Mouse (Mus musculus) left cerebral cortex, postnatal 10 days (tissue): ENCODE measurements around the gene Wap. TPM values are rescaled to one million over a fixed set of nuclear protein-coding genes. Genes with fewer than 3 reads are reported as not detected.
"Not testable (repeated sequence)": the region's sequence is repeated elsewhere in the genome, so short reads cannot be mapped to it uniquely, and the experiment has no call there.

Experiments
- DNase-seq, 2 experiments: peaks; one replicate each; pipeline ENCODE4 v3.0.0; 2021 to 2022; ENCODE audit warnings: low spot score in 2 of 2, mixed read lengths in 1 of 2; ENCODE audit errors: extremely low spot score in 1 of 2
- intact Hi-C: fragments of 180-260 bp; cut with DNase I; formaldehyde crosslinking; loops from one replicate; pipeline ENCODE4 v1.15.1; 2025
- total RNA-seq, 2 experiments: library from RNA; stranded (reverse); gene quantifications; 2 replicates each; pipeline ENCODE4 v1.2.3; 2021

Wap gene
- not detected for total RNA-seq

- DNase-seq, result no peak
- intact Hi-C loops, result no loop called here
Observed at GRCm38 (mm10) chr11:6638537-6638936, at the start of gene Wap. Gene Wap (minus strand): TSS chr11:6638637.

GRCm38 (mm10) chr11:6684741-6685140, 46.3 kb upstream of the Wap start:
- no peak for DNase-seq
- intact Hi-C loops, result no loop called here

- intact Hi-C loops, result no loop called here
- no peak for DNase-seq
Observed at GRCm38 (mm10) chr11:6680397-6680818, 42.0 kb upstream of the Wap start.

DNA sequence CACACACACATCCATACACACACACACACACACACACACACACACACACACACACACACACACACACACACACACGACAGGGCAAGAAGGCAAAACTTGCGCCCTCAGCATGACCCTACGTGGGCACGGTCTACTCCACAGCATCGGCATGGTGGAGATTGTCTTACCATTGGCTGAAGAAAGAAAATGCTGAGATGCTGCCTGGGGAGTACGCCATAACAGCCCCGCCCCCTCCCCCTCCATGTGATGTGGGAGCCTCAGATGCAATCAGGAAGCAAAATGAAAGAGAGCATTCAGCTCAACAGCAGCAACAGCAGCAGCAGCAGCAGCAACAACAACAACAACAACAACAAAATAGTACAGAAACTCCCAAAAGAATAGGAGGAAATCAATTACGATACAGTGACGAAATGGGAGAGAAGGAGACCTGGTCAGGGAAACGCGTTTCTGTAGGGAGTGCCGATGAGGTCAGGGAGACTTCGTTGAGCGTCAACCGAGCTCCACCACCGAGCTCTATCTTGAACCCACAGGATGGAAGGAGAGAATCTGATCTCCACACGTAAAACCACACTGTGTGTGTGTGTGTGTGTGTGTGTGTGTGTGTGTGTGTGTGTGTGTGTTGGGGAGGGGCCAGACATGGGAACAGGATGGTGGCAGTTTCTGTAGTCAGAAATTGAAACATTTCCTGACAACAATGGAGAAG, 41.4 kb upstream of the Wap start:
- DNase-seq, result no peak
- intact Hi-C loops, result no loop called here

- intact Hi-C loops, result no loop called here
- DNase-seq, result no peak
Observed at GRCm38 (mm10) chr11:6677530-6677929, 39.1 kb upstream of the Wap start.

DNA sequence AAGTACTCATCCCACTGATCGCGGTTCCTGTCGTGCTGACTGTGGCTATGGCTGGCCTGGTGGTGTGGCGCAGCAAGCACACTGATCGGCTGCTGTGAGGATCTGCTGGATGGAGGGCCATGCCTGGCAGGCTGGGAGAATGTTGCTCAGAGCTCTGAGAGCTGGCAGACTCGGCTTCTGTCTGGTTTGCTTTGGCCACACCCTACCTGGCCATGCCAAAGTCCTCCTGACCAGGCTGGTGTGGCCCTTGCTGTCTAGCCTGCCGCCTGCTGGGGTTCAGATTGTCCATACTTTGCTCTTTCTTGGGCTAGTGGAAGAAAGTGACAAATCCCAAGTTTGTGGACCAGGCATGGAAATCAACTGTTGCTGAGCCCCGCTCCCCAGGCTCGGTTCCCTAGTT, 38.2 kb upstream of the Wap start:
- intact Hi-C loops, result no loop called here
- no peak for DNase-seq

GRCm38 (mm10) chr11:6675402-6675801, 37.0 kb upstream of the Wap start:
- intact Hi-C loops, result no loop called here

GRCm38 (mm10) chr11:6674701-6675100, 36.3 kb upstream of the Wap start:
- intact Hi-C loops, result no loop called here

More at GRCm38 (mm10) chr11:6675402-6675801, 37.0 kb upstream of the Wap start:
- DNase-seq, result no peak

GRCm38 (mm10) chr11:6670826-6671225, 32.4 kb upstream of the Wap start:
- DNase-seq, result no peak
- intact Hi-C loops, result no loop called here

More at GRCm38 (mm10) chr11:6674701-6675100, 36.3 kb upstream of the Wap start:
- no peak for DNase-seq

DNA sequence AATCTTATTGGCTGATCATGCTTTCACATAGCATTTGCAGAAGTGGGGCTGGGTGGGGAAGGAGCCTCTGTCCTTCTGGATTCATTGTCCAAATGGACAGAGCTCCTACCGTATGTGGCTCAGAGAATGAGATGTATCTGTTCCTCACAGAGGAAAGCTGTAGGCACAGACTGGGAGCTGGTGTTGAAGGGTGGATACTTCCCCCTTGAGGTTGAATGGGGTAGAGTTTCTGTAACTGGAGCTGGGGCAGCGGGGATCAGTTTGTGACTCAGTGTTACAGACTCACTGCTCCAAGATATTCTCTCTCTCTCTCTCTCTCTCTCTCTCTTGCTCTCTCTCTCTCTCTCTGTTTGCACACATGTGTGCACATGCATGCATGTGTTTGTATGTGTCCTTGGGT, 31.6 kb upstream of the Wap start:
- intact Hi-C loops, result no loop called here
- no peak for DNase-seq

GRCm38 (mm10) chr11:6669041-6669440, 30.6 kb upstream of the Wap start:
- no peak for DNase-seq
- intact Hi-C loops, result no loop called here

DNA sequence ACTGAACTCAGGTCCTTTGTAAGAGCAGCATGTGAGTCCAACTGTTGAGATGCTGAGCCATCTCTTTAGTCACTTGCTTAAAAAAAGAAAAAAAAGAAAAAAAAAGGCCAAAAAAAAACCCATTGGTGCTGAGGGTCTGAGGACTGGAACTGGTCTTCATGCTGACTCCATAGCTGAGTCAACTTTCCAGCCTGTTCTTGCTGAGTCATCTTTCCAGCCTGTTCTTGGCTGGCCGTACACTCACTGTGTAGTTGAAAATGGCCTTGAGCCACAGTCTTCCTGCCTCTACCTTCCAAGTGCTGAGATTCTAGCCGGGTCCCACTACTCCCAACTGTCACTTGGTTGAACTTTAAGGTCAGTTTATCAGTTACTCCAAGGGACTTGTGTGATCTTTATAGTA, 28.2 kb upstream of the Wap start:
- no peak for DNase-seq
- intact Hi-C loops, result no loop called here

DNA sequence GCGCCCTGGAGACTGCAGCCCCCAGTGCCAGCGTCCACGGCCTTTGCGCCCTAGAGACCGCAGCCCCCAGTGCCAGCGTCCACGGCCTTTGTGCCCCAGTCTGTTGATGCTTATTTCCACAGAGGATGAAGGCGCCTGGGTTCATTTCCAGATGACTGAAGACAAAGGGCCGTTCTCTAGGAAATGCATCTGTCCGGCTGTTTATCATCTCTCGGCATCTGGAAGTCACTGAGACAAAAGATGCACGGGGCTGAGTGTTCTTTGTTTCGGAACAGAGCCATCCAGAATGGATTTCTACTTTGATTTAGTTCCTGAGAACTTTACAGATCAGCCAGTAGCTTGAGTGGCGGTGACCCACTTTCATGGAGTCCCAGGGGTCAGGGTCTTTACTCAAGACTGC, 22.8 kb upstream of the Wap start:
- no peak for DNase-seq
- intact Hi-C loops, result no loop called here

DNA sequence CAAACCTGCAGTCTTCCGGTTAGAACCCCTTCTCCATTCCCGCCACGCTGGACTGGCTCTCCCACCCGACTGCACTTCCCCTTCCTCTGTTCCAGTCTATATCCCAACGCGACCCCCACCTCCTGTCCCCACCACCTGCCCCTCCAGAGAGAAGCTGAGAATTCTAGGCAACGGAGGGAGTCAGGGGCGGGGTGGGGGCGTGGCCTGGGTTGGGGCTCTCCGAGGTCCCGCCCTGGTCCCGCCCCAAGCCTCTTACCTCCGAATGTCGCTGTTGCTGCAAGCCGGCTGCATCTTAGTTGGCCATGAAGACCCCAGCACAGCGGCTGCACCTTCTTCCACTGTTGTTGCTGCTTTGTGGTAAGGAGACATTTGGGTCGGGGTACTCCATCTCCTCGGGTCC, 19.8 kb upstream of the Wap start, which contains the start of gene Ramp3:
TSS of gene Ramp3 (plus strand) at position 251 of the 400 bp plus-strand sequence.
- intact Hi-C loops, result loop anchor here (5.0 to 10.0 kb wide), 5 partner anchors 407 to 1747 kb away; partner anchors contain the start of genes Adcy1 and Igfbp1
- DNase-seq, result peak in 1 of 2 experiments; percentile 57

DNA sequence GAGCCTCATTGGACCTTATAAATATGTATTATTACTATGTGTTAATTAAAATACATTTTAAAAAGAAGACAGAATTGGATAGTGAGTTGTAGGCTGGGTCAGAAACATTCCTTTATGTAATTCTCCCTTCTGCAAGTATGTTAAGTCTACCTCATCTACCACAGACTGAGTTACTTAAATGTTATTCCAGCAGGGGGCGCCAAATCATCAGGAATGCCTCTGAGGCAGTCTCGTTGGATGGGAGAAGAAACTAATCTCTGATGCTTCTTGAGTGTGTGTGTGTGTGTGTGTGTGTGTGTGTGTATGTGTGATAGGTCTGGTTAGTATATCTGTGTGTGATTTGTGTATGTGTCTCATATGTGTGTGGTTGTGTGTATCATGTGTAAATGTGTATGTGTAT, 16.5 kb upstream of the Wap start:
- DNase-seq, result peak; percentile 87 to 92
- intact Hi-C loops, result loop anchor here (1.0 to 10.0 kb wide), 6 partner anchors 114 to 1750 kb away; partner anchors contain the start of genes Adcy1 and Igfbp1

DNA sequence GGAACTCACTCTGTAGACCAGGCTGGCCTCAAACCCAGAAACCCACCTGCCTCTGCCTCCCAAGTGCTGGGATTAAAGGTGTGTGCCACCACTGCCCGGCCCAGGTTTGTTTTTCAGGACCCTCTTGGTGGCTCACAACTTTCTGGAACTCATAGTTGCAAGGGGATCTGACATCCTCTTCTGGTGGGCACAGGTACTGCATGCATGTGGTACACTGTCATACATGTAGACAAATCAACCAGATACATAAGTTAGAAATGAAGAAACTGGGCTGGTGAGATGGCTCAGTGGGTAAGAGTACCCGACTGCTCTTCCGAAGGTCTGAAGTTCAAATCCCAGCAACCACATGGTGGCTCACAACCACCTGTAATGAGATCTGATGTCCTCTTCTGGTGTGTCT, 14.5 kb upstream of the Wap start:
- DNase-seq, result not testable (repeated sequence)
- intact Hi-C loops, result loop anchor here (10.0 kb wide), 3 partner anchors 412 to 1752 kb away; partner anchors contain the start of gene Adcy1

DNA sequence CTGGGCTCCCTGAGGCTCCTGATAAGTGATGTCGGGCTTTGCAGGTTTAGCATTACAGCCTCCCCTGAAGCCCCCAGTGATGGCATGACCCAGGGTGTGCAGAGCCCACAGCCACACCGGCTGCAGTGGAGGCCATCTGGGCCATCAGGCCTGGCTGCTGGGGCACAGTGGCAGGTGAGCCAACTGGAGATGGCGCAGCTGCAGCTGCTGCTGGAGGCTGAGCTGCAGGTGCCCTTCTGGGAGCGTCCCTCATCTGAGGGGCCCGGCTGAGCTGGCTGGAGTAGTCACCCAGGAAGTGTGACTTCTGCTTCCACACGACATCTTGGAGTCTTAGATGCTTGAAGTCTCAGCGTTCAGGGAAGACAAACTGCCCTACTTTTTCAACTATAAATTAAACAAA, 12.1 kb upstream of the Wap start:
- DNase-seq, result no peak
- intact Hi-C loops, result loop anchor here (10.0 kb wide), 3 partner anchors 414 to 1754 kb away; partner anchors contain the start of gene Adcy1

- intact Hi-C loops, result no loop called here
- no peak for DNase-seq
Observed at GRCm38 (mm10) chr11:6647831-6648724, 9.6 kb upstream of the Wap start.

GRCm38 (mm10) chr11:6644566-6644965, 6.1 kb upstream of the Wap start:
- intact Hi-C loops, result no loop called here
- no peak for DNase-seq

GRCm38 (mm10) chr11:6639072-6639471, 635 bp upstream of the Wap start:
- intact Hi-C loops, result no loop called here
- no peak for DNase-seq
